Mouse (Mus musculus): ENCODE measurements around the gene Bysl.
A peak's percentile ranks its signal among the peaks of the same experiment; 100 is the strongest.
"Not testable (repeated sequence)": the region's sequence is repeated elsewhere in the genome, so short reads cannot be mapped to it uniquely, and the experiment has no call there.

The Bysl gene

GRCm38 (mm10) chr17:47618556-47619311 is 7.4 kb upstream of the Bysl start:
- no peak for DNase-seq (ENCODE audit: low read depth, low spot score)

- no peak for DNase-seq (ENCODE audit: low read depth, low spot score)
These were observed 6.5 kb upstream of the Bysl start for GRCm38 (mm10) chr17:47617605-47618307.

GRCm38 (mm10) chr17:47616652-47617051 is 5.4 kb upstream of the Bysl start:
- no peak for DNase-seq (ENCODE audit: low read depth, low spot score)

- DNase-seq (ENCODE audit: low read depth, low spot score) = no peak
These were observed 4.8 kb upstream of the Bysl start for GRCm38 (mm10) chr17:47616119-47616518.

- no peak for DNase-seq (ENCODE audit: low read depth, low spot score)
These were observed 2.7 kb upstream of the Bysl start for GRCm38 (mm10) chr17:47614018-47614417.

- DNase-seq (ENCODE audit: low read depth, low spot score) = no peak
These were observed 330 bp upstream of the Bysl start for GRCm38 (mm10) chr17:47611661-47611982.

- no peak for DNase-seq (ENCODE audit: low read depth, low spot score)
These were observed 2.1 kb downstream of the Bysl start for GRCm38 (mm10) chr17:47609182-47609581.

GRCm38 (mm10) chr17:47606220-47606619 is 5.1 kb downstream of the Bysl start:
- no peak for DNase-seq (ENCODE audit: low read depth, low spot score)

- no peak for DNase-seq (ENCODE audit: low read depth, low spot score)
These were observed 9.0 kb downstream of the Bysl start for GRCm38 (mm10) chr17:47602289-47602688.

GRCm38 (mm10) chr17:47601389-47601755 is 9.9 kb downstream of the Bysl start:
- no peak for DNase-seq (ENCODE audit: low read depth, low spot score)

- no peak for DNase-seq (ENCODE audit: low read depth, low spot score)
These were observed 10.5 kb downstream of the Bysl start for GRCm38 (mm10) chr17:47600601-47601388.

- DNase-seq (ENCODE audit: low read depth, low spot score) = no peak
These were observed 11.6 kb downstream of the Bysl start for GRCm38 (mm10) chr17:47599511-47600297.

- DNase-seq (ENCODE audit: low read depth, low spot score) = not testable (repeated sequence)
These were observed 12.6 kb downstream of the Bysl start for GRCm38 (mm10) chr17:47598580-47599304.

- DNase-seq (ENCODE audit: low read depth, low spot score) = no peak
These were observed 13.3 kb downstream of the Bysl start for GRCm38 (mm10) chr17:47597838-47598579.

- DNase-seq (ENCODE audit: low read depth, low spot score) = no peak
These were observed 14.0 kb downstream of the Bysl start for GRCm38 (mm10) chr17:47597261-47597660.

GRCm38 (mm10) chr17:47596839-47597164 is 14.5 kb downstream of the Bysl start:
- no peak for DNase-seq (ENCODE audit: low read depth, low spot score)

- DNase-seq (ENCODE audit: low read depth, low spot score) = no peak
These were observed 15.0 kb downstream of the Bysl start for GRCm38 (mm10) chr17:47596162-47596838.

- peak; percentile 62 for DNase-seq (ENCODE audit: low read depth, low spot score)
These were observed 15.8 kb downstream of the Bysl start for GRCm38 (mm10) chr17:47595248-47596161.

GRCm38 (mm10) chr17:47594969-47595247 is 16.4 kb downstream of the Bysl start:
- no peak for DNase-seq (ENCODE audit: low read depth, low spot score)
